In the genomic region with DNA sequence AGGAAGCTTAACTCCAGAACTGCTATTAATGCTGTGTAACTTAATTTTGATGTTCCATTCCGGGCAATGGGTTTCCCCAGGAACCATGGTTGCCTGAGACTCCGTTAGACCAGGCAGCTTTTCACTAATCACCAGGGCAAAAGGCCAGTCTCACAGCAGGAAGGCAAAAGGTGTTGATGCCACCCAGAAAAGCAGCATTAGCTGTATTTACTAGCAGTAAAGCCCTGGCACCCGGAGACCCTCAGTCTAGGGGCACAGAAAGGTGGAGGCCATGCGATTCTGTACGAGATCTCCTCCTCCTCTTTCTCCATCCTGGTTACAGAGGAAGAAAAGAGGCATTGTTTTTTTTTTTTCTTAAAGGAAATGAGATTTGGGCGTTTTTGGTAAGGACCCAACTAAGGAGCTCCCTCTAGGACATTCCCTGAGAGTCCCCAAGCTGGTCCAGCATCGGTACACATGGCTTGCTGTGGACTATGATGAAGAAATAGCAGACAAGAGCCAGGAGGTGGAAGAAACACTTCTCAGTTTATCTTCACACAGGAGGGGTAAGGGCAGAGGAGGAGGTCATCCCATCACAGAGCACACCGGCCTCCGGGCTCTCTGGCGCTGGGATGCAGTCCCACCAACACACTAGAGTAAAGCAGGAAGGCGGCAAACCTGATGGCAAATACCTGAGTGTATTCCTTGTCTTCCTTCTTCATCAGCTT, we compare ENCODE assay signal across 17 mouse cellular contexts. TPM values are rescaled to one million over a fixed set of nuclear protein-coding genes. Genes with fewer than 3 reads are reported as not detected.
DNase-seq lines count a peak whose midpoint lies in the region; ATAC-seq lines count a peak whose summit lies in the region.
"Had no signal": no experiment of that assay in that cellular context is flagged by ENCODE, and none has a peak within 500 bp of the region (broad histone marks: within the 10 kb centered on the region; RNA-seq: fewer than 3 reads in every experiment).

No protein-coding gene starts in this region.

- no peak overlapping the region for H3K4me2 ChIP-seq in neural tube, embryonic 13.5 days
- no peak overlapping the region for H3K4me2 ChIP-seq in neural tube, embryonic 15.5 days
- H3K4me2 ChIP-seq: limb, embryonic 12.5 days had no signal

- H3K27me3 ChIP-seq in erythroblast, embryonic 14.5 days (ENCODE audit: control insufficient read depth) = no peaks in the 10 kb centered on the region
- no peaks in the 10 kb centered on the region for H3K27me3 ChIP-seq in neural tube, embryonic 13.5 days
- H3K27me3 ChIP-seq in neural tube, embryonic 15.5 days (replicated peaks) = 0 out of 2 replicates have a peak, but pooled peaks cover 3% of the 10 kb centered on the region
- H3K27me3 ChIP-seq: limb, embryonic 12.5 days had no signal

- H3K4me3 ChIP-seq in erythroblast, embryonic 14.5 days (replicated peaks) = peak overlapping the region; percentile 65
- no peak overlapping the region for H3K4me3 ChIP-seq in neural tube, embryonic 13.5 days
- no peak overlapping the region for H3K4me3 ChIP-seq in neural tube, embryonic 15.5 days (replicated peaks)
- H3K4me3 ChIP-seq: limb, embryonic 12.5 days had no signal

- H3K4me1 ChIP-seq in erythroblast, embryonic 14.5 days (ENCODE audit: control insufficient read depth) = peaks cover 45% of the 10 kb centered on the region
- peaks cover 33% of the 10 kb centered on the region for H3K4me1 ChIP-seq in neural tube, embryonic 13.5 days (replicated peaks)
- H3K4me1 ChIP-seq in neural tube, embryonic 15.5 days = peaks cover 28% of the 10 kb centered on the region

- H3K36me3 ChIP-seq in erythroblast, embryonic 14.5 days (ENCODE audit: control insufficient read depth) = peaks cover 65% of the 10 kb centered on the region
- peaks cover 48% of the 10 kb centered on the region for H3K36me3 ChIP-seq in neural tube, embryonic 13.5 days
- H3K36me3 ChIP-seq in neural tube, embryonic 15.5 days = peaks cover 34% of the 10 kb centered on the region

- DNase-seq in kidney, postnatal 14 days = peak; percentile 28
- DNase-seq in kidney, postnatal 10 days = no peak
- peak; percentile 63 to 79 for DNase-seq in cerebellum, postnatal 14 days
- DNase-seq: B cell, adult 2 months; forebrain, postnatal 0 days; kidney, adult 9 months had no signal

- no peak overlapping the region for H3K27ac ChIP-seq in neural tube, embryonic 13.5 days (replicated peaks)
- H3K27ac ChIP-seq in neural tube, embryonic 15.5 days (replicated peaks) = no peak overlapping the region
- H3K27ac ChIP-seq: hindbrain, postnatal 0 days; limb, embryonic 12.5 days had no signal

- peaks cover 13% of the 10 kb centered on the region for H3K9me3 ChIP-seq in erythroblast, embryonic 14.5 days (ENCODE audit: control insufficient read depth, low read length)
- no peaks in the 10 kb centered on the region for H3K9me3 ChIP-seq in neural tube, embryonic 13.5 days
- H3K9me3 ChIP-seq in neural tube, embryonic 15.5 days (replicated peaks) = no peaks in the 10 kb centered on the region
- H3K9me3 ChIP-seq: limb, embryonic 12.5 days had no signal

- H3K9ac ChIP-seq in neural tube, embryonic 13.5 days = peak overlapping the region; percentile 0; the same call in 1 of the 2 replicates
- no peak overlapping the region for H3K9ac ChIP-seq in neural tube, embryonic 15.5 days (replicated peaks)
- H3K9ac ChIP-seq: forebrain, postnatal 0 days had no signal

- WGBS in neural tube, embryonic 13.5 days = 74% methylated on average over 11 of the region's 11 CpGs
- 76% methylated on average over 11 of the region's 11 CpGs for WGBS in neural tube, embryonic 15.5 days

- no peak for ATAC-seq in erythroblast, adult 5-6 weeks (replicated peaks; ENCODE audit: low FRiP score, poor library complexity, severe bottlenecking)
- ATAC-seq in neural tube, embryonic 13.5 days (ENCODE audit: low read depth) = no peak
- ATAC-seq in neural tube, embryonic 15.5 days (ENCODE audit: low FRiP score) = no peak
- ATAC-seq in granulocyte monocyte progenitor cell, adult 5-6 weeks (replicated peaks; ENCODE audit: poor library complexity, severe bottlenecking) = no peak
- ATAC-seq: forebrain, postnatal 0 days; hindbrain, postnatal 0 days had no signal

RNA-seq across cellular contexts. Expression of a gene that starts 2.9 kb away (rescaled TPM):
- 1.1 and 2.2 TPM in 2 replicates for polyA plus RNA-seq in erythroblast, embryonic 14.5 days (2012)
- 66.9 and 89.5 TPM in 2 replicates for total RNA-seq in erythroblast, adult 5-6 weeks (2015; ENCODE audit: low replicate concordance)
- 110 and 133 TPM in 2 replicates for total RNA-seq in erythroblast, adult 5-6 weeks (2017; ENCODE audit: low replicate concordance)
- polyA plus RNA-seq in neural tube, embryonic 13.5 days (2015; fragmentation: Nextera tagmentation; extraction: Ambion mirVana) = 69.9 and 74.0 TPM in 2 replicates
- 63.6 and 84.0 TPM in 2 replicates for polyA plus RNA-seq in neural tube, embryonic 15.5 days (2015; fragmentation: Nextera tagmentation; extraction: Ambion mirVana)
- total RNA-seq in granulocyte monocyte progenitor cell, adult 5-6 weeks (2014; fragmentation: Nextera tagmentation) = 116 and 136 TPM in 2 replicates
- 142 and 147 TPM in 2 replicates for total RNA-seq in granulocyte monocyte progenitor cell, adult 5-6 weeks (2017)

RNA-seq across cellular contexts. Expression of a gene that starts 2.9 kb away (rescaled TPM):
- polyA plus RNA-seq in erythroblast, embryonic 14.5 days (2012) = not detected in 2 replicates
- total RNA-seq in erythroblast, adult 5-6 weeks (2015; ENCODE audit: low replicate concordance) = not detected in 2 replicates
- not detected in 2 replicates for total RNA-seq in erythroblast, adult 5-6 weeks (2017; ENCODE audit: low replicate concordance)
- 0.07 TPM in 1 of 2 replicates, not detected in the other for polyA plus RNA-seq in neural tube, embryonic 13.5 days (2015; fragmentation: Nextera tagmentation; extraction: Ambion mirVana)
- polyA plus RNA-seq in neural tube, embryonic 15.5 days (2015; fragmentation: Nextera tagmentation; extraction: Ambion mirVana) = 0.11 and 0.14 TPM in 2 replicates
- total RNA-seq in granulocyte monocyte progenitor cell, adult 5-6 weeks (2014; fragmentation: Nextera tagmentation) = not detected in 2 replicates
- not detected in 2 replicates for total RNA-seq in granulocyte monocyte progenitor cell, adult 5-6 weeks (2017)
- total RNA-seq: adrenal gland, adult 18-20 months; heart, adult 18-20 months; megakaryocyte-erythroid progenitor cell, adult 5-6 weeks had no signal
- polyA plus RNA-seq: embryonic facial prominence, embryonic 11.5 days; limb, embryonic 12.5 days had no signal

RNA-seq across cellular contexts. Expression of a gene that starts 47.7 kb away (rescaled TPM):
- polyA plus RNA-seq in erythroblast, embryonic 14.5 days (2012) = not detected in 2 replicates
- 1.7 TPM in 1 of 2 replicates, not detected in the other for total RNA-seq in erythroblast, adult 5-6 weeks (2015; ENCODE audit: low replicate concordance)
- total RNA-seq in erythroblast, adult 5-6 weeks (2017; ENCODE audit: low replicate concordance) = 0.17 and 0.70 TPM in 2 replicates
- polyA plus RNA-seq in neural tube, embryonic 13.5 days (2015; fragmentation: Nextera tagmentation; extraction: Ambion mirVana) = 0.58 and 0.68 TPM in 2 replicates
- polyA plus RNA-seq in neural tube, embryonic 15.5 days (2015; fragmentation: Nextera tagmentation; extraction: Ambion mirVana) = 0.41 and 0.69 TPM in 2 replicates
- total RNA-seq in granulocyte monocyte progenitor cell, adult 5-6 weeks (2014; fragmentation: Nextera tagmentation) = 0.34 TPM in 1 of 2 replicates, not detected in the other
- total RNA-seq in granulocyte monocyte progenitor cell, adult 5-6 weeks (2017) = 0.10 and 0.13 TPM in 2 replicates
- total RNA-seq: forebrain, postnatal 0 days; heart, adult 18-20 months had no signal

Comparison
In these comparisons a context has a peak if more than half of its experiments do, and no peak if none do; other contexts are left out.
1. RNA of a gene that starts 2.9 kb away (polyA plus RNA-seq): 69.9 to 74.0 TPM in neural tube, embryonic 13.5 days and 63.6 to 84.0 TPM in neural tube, embryonic 15.5 days; 1.1 to 2.2 TPM in erythroblast, embryonic 14.5 days; every median in the first group is over 10 times any median in the second.